ENCODE assay signal across 10 mouse cellular contexts in the genomic region with DNA sequence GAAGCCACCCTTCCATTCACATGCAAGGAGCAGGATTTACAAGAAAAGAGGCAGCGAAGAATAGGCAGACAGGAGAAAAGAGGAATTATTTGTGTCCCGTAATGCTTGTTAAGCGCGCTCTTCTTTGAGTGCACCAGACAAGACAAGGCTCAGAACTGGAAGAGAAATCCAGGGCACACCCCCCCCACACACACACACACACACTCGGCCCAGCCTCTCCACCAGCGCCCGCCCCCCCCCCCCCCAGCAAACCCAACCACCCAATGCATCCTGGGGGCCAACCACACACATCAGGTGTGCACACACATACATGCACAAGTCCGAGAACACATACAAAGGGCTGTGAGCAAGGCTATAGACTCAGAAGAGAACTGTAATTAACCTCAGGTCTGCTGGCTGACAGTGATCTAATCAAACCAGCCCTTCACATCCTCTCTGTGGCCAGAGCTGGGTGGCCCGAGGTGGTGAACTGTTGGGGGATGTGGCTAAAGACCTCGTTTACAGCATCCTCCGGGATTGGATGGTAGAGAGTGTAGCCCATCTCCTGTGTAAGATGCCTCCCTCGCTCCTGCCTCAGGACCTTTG.
DNase-seq lines count a peak whose midpoint lies in the region; ATAC-seq and TF ChIP-seq lines count a peak whose summit lies in the region.
"Had no signal": no experiment of that assay in that cellular context is flagged by ENCODE, and none has a peak within 500 bp of the region (broad histone marks: within the 10 kb centered on the region; RNA-seq: fewer than 3 reads in every experiment).

No protein-coding gene starts in this region.

- no peak for DNase-seq in ES-E14 (ENCODE audit: low read depth, low spot score)
- DNase-seq in embryo, embryonic 11 days = peak; percentile 36
- no peak for DNase-seq in midbrain, embryonic 14.5 days
- no peak for DNase-seq in urinary bladder, postnatal 4 days (ENCODE audit: low spot score in 2 of 2)
- DNase-seq: cerebellum, adult 2 months; gastrocnemius, postnatal 10 days; thymus, postnatal 14 days had no signal

- peak overlapping the region; percentile 37 to 47; a peak in 3 of 4 replicates for H3K4me3 ChIP-seq in ES-E14 (ENCODE audit: insufficient read depth in 1 of 2, low read depth in 1 of 2, low read length in 2 of 2, poor library complexity in 1 of 2, severe bottlenecking in 1 of 2)
- peak overlapping the region; percentile 20 for H3K4me3 ChIP-seq in hindbrain, embryonic 13.5 days
- H3K4me3 ChIP-seq in midbrain, embryonic 14.5 days (replicated peaks; ENCODE audit: low read depth, low read length) = peak overlapping the region; percentile 16; the same call in 1 of the 2 replicates

- WGBS in hindbrain, embryonic 13.5 days = 13% methylated on average over 12 of the region's 12 CpGs
- 6% methylated on average over 12 of the region's 12 CpGs for WGBS in midbrain, embryonic 14.5 days

- no peak for ATAC-seq in hindbrain, embryonic 13.5 days (ENCODE audit: low FRiP score)
- ATAC-seq in midbrain, embryonic 14.5 days (ENCODE audit: low FRiP score, low TSS enrichment) = 0 out of 2 replicates have a peak, but pooled peaks have one; percentile 32
- no peak for ATAC-seq in frontal cortex, adult (ENCODE audit: low TSS enrichment)
- ATAC-seq in cerebellum, adult (ENCODE audit: insufficient number of reproducible peaks, low FRiP score, low TSS enrichment) = no peak

- H3K9ac ChIP-seq in ES-E14 (ENCODE audit: insufficient read depth, low read depth, low read length, poor library complexity, severe bottlenecking) = no peak overlapping the region
- H3K9ac ChIP-seq in hindbrain, embryonic 13.5 days = peak overlapping the region; percentile 70
- H3K9ac ChIP-seq in midbrain, embryonic 14.5 days (replicated peaks; ENCODE audit: low read length) = peak overlapping the region; percentile 50

- H3K4me1 ChIP-seq in ES-E14 (ENCODE audit: control insufficient read depth in 2 of 2, insufficient read depth in 2 of 2, low read length in 2 of 2, poor library complexity in 1 of 2) = peaks cover 7 to 14% of the 10 kb centered on the region in 2 experiments; a peak in 2 of 4 replicates
- peaks cover 20% of the 10 kb centered on the region for H3K4me1 ChIP-seq in hindbrain, embryonic 13.5 days (replicated peaks)
- peaks cover 13% of the 10 kb centered on the region for H3K4me1 ChIP-seq in midbrain, embryonic 14.5 days (ENCODE audit: control insufficient read depth, insufficient read depth, low read length)

- peak overlapping the region; percentile 47 for H3K4me2 ChIP-seq in hindbrain, embryonic 13.5 days
- peak overlapping the region; percentile 52 for H3K4me2 ChIP-seq in midbrain, embryonic 14.5 days (ENCODE audit: low read length)

- in situ Hi-C loops in ES-E14 (cut with MboI; ENCODE audit: low sequenced_read_pairs in 2 of 2, unreplicated experiment in 2 of 2) = no loop called here

- H3K36me3 ChIP-seq in ES-E14 (ENCODE audit: control insufficient read depth, insufficient read depth, low read length, poor library complexity, severe bottlenecking) = no peaks in the 10 kb centered on the region
- H3K36me3 ChIP-seq in hindbrain, embryonic 13.5 days = no peaks in the 10 kb centered on the region
- H3K36me3 ChIP-seq in midbrain, embryonic 14.5 days (ENCODE audit: control insufficient read depth, insufficient read depth, low read length) = no peaks in the 10 kb centered on the region

- H3K9me3 ChIP-seq in ES-E14 (ENCODE audit: control insufficient read depth, insufficient read depth, low read depth, low read length) = no peaks in the 10 kb centered on the region
- H3K9me3 ChIP-seq in hindbrain, embryonic 13.5 days = no peaks in the 10 kb centered on the region
- no peaks in the 10 kb centered on the region for H3K9me3 ChIP-seq in midbrain, embryonic 14.5 days (ENCODE audit: control insufficient read depth, low read length)

- peaks cover 28% of the 10 kb centered on the region for H3K27me3 ChIP-seq in hindbrain, embryonic 13.5 days
- H3K27me3 ChIP-seq in midbrain, embryonic 14.5 days (ENCODE audit: control insufficient read depth, insufficient read depth, low read length) = peaks cover 27% of the 10 kb centered on the region; the same call in 1 of the 2 replicates

- H3K27ac ChIP-seq in ES-E14 (ENCODE audit: insufficient read depth, low read depth, low read length, poor library complexity, severe bottlenecking) = no peak overlapping the region
- H3K27ac ChIP-seq in hindbrain, embryonic 13.5 days = peak overlapping the region; percentile 40; the same call in 1 of the 2 replicates
- peak overlapping the region; percentile 58 for H3K27ac ChIP-seq in midbrain, embryonic 14.5 days (replicated peaks; ENCODE audit: low read depth, low read length)

TF ChIP-seq in ES-E14, 5 proteins besides CTCF, POLR2A, EP300 and RAD21:
- TF ChIP-seq CHD2 (IDR thresholded peaks at IDR 0.05; ENCODE audit: low read depth, low read length) (no peak), ZNF384 (IDR thresholded peaks at IDR 0.05; ENCODE audit: low read depth, low read length) (no peak), HCFC1 (IDR thresholded peaks at IDR 0.05; ENCODE audit: borderline replicate concordance, insufficient read depth, low read length) (no peak)
